Mouse (Mus musculus) urinary bladder, postnatal 14 days (tissue): Measurements from ENCODE around the gene Nvl.

Experiments
- DNase-seq: peaks from one replicate; pipeline ENCODE4 v3.0.0; 2021; ENCODE audit warnings: low spot score

The Nvl gene

DNA sequence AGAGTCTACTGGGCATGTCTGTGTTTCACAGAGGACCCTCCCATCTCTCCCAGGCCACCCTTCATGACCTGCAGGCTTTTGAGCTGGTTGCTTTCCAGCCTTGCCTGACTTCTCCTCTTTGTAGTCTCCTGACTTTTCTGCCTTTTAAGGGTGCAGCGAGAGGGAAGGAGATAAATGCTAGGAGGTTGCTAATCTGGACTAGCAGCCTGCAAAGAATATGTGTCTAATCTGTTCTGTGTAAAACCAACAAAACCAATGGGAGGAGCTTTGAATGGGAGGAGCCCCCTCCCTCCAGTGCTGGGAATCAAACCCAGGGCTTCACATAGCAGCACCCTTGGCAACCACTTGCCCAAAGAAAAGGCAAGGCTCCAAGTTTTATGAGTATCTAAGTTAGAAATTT lies 75.7 kb downstream of the Nvl start:
- DNase-seq = no peak

- peak; percentile 40 for DNase-seq
These were observed 79.4 kb downstream of the Nvl start for GRCm38 (mm10) chr1:181064648-181065047.

DNA sequence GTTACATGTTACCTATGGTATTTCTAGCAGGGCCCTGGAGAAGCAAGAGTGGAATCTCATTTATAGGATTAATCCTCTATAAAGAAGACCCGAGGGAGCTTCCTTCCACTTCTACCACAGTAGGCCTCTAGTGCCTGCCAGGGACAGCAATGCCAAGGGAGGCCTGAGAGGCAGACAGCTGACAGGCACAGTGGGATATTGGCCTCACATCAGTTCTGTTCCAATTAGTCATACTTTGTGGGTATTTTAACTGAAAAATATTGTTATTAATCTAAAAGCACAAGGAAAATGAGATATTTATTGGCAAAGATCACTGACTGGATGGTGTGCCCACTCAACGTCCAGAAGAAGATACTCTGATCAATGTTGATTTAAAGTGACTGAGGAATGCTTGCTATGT lies 80.0 kb downstream of the Nvl start:
- DNase-seq = no peak

DNA sequence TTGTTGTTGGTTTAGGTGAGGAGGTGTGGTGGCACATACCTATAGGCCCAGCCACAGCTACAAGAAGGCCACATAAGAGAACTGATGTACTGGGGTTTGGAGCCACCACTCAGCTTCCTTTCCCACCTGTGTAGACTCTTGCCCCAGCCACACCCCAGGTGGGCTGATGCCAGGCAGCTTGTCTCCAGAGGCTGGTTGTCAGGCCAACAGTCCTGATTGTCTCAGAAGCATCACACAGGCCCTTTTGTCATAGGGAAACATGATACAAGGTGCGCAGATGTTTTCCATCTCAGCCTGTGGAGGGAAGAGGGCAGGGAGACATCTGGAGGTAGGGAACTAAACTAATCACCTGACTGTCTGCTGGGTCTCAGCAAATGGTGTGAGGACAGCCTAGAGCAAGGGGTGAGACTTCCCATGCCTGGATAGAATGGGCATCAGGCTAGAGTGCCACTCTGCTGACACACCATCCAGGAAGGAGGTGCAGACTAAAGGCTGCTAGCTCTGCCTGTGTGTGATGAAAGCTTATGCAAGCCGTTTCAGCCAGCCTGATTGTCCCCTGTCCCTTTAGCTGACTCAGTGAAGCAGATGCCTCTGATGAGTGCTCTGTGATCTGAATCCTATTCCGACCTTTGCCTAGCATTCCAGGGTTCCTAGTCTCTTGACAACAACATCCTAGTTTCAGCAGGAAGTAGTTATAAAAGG lies 82.1 kb downstream of the Nvl start:
- DNase-seq = no peak

GRCm38 (mm10) chr1:181052898-181053297 lies 91.1 kb downstream of the Nvl start:
- no peak for DNase-seq

GRCm38 (mm10) chr1:181050937-181051336 lies 93.1 kb downstream of the Nvl start, which contains the start of gene 9130409I23Rik:
Gene 9130409I23Rik, plus strand, starts transcription at chr1:181051237.
- DNase-seq = no peak

DNA sequence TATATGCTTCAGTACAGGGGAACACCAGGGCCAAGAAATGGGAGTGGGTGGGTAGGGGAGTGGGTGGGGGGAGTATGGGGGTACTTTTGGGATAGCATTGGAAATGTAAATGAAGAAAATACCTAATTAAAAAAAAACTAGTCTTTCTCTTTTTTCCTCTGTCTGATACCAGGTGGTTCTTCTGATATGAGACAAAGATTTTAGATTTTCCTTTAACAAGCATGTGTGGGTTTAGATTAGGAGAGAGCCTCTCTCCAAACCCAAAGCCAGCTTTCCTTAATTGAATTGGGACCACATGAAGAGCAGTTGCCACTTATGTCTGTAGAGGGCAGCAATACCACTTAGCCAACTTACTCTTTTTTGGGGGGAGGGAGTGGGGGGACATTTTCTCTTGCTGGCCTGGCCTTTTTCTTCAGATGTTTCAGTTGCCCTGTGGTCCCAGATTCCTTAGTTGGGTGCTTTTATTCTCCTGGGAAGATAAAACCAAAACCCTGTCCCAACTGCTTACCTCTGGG lies 94.6 kb downstream of the Nvl start:
- DNase-seq = no peak

GRCm38 (mm10) chr1:181047520-181047919 lies 96.5 kb downstream of the Nvl start:
- no peak for DNase-seq

DNA sequence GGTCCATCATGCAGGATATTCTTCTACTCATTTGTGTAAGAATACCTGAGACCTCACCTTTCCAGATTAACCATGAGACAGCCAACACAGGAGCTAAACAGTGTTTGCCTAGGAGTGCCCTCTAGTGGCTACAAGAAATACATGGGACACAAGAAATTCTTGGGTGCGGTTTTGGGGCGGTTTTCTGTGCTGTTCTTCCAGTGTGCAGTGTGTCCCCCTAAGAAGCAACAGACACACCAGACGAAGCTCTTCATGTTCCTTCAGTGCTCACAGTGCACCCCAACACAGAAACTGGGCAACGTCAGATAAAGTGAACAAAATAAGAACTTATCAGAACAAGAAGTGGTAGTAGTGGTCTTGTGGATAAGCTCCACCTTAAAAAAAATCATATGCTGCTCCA lies 104.4 kb downstream of the Nvl start:
- DNase-seq = no peak

DNA sequence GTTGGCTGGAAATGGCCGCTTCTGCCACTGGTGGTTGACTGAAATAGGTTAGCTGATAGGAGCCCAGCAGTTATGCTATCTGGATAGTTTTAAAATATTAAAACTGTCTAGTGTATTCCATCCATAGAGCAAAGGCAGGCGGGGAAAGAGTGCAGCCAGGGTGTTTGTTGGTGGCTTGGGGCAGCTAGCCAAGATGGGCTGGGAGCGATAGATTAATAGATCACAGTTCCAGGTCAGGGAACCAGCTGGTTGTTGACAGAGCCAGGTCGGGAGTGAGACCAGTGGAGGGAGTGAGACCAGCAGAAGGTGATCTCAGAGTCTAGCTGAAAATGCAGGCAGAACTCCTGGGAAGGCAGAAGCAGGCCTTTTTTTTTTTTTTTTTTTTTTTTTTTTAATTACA lies 106.4 kb downstream of the Nvl start:
- no peak for DNase-seq
